Mouse (Mus musculus): Measurements from ENCODE around the gene Ube2o.

Gene Ube2o

DNA sequence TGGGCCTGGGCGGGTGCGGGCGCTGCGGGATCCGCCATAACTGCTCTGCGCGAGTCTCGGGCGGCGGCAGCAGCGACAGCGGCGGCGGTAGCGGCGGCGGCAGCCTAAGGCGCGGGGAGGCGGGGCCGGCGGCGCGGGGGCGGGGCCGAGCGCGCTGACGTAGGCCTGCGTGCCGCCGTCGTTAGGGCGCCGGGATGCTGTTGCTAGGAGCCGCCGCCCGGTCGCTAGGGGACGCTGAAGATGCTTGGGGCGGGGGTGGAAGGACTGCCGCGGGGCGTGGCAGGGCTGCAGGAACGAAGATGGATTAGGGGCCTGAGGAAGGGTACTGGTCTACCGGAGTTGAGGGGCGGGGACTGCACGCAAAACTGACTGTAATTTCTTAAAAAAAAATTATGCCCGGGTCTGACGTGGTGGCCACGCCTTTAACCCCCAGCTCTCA, at the start of gene Ube2o:
Ube2o (minus strand) TSS at position 72 of the 439 bp plus-strand sequence.
- DNase-seq (ENCODE audit: low spot score in 2 of 2), result peak; percentile 82 to 91

DNA sequence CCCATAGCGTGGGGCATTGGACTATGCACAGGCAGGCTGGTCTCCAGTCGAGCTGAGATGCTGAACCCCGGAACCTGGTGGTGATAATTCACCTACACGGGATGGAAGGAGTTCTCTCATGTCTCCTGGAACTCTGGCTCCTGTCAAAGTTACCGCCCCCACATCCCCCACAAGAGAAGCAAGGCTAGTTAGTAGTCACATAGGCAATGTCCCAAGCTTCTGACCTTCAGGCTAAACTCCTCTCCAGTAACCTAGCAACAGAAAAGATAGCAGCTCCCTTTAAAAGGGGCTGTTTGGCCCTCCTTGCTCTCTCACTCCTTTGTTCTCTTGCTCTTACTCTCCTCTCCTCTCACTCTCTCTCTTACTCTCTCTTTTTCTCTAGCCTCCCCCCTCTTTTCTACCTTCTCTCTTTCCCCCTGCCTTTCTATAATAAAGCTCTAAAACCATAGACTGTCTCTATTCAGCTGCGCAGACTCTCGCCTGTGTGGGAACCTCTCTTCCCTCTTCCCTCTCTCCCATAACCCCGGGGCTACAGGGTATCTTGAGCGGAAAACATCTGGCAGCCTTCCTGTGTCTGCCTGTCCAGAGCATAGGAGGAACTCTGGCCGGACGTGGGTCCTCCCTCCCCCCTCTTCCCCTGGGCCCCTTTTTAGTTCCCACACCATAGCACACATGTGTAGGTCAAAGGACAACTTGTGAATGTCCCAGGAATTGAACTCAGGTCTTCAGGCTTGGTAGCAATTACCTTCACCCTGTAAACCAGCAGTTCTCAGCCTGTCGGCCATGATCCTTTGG, 49.1 kb upstream of the Ube2o start:
- no peak for DNase-seq (ENCODE audit: low spot score in 2 of 2)

DNA sequence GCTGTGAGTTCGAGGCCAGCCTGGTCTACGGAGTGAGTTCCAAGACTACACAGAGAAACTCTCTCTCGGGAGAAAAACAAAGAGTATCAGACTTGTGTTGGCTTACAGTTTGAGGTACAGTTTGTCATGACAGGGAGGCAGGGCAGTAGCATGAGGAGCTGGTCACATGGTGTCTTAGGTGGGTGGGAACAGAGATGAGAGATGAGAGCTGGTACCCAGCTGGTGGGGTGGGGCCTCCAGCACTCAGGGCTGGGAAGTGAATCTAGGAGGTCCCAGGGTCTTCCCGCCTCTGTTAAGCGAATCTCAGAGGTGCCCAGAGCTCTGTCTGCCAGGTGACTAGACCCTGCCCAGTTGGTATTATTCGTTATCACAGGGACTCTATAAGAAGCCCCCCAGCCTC, 48.2 kb upstream of the Ube2o start:
- no peak for DNase-seq (ENCODE audit: low spot score in 2 of 2)

DNA sequence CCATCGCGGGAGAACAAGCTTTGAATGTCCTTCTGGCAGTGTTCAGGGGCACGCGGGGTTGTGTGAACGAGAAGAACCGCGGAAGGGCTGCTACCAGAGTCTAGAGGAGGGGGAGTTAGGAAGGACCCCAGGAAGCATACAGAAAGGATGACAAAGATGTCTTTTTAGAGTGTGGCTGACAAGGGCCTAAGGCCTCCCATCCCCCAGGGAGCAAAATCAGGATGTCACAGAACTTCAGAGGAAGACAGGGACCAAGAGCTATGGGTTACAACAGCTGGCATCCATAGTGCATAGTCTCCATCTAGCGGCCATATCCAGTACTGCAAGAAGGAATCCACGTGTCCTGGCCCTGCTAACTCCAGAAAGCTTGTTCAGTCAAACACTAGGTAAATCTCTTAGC, 47.5 kb upstream of the Ube2o start:
- peak; percentile 69 to 87 for DNase-seq (ENCODE audit: low spot score in 2 of 2)

DNA sequence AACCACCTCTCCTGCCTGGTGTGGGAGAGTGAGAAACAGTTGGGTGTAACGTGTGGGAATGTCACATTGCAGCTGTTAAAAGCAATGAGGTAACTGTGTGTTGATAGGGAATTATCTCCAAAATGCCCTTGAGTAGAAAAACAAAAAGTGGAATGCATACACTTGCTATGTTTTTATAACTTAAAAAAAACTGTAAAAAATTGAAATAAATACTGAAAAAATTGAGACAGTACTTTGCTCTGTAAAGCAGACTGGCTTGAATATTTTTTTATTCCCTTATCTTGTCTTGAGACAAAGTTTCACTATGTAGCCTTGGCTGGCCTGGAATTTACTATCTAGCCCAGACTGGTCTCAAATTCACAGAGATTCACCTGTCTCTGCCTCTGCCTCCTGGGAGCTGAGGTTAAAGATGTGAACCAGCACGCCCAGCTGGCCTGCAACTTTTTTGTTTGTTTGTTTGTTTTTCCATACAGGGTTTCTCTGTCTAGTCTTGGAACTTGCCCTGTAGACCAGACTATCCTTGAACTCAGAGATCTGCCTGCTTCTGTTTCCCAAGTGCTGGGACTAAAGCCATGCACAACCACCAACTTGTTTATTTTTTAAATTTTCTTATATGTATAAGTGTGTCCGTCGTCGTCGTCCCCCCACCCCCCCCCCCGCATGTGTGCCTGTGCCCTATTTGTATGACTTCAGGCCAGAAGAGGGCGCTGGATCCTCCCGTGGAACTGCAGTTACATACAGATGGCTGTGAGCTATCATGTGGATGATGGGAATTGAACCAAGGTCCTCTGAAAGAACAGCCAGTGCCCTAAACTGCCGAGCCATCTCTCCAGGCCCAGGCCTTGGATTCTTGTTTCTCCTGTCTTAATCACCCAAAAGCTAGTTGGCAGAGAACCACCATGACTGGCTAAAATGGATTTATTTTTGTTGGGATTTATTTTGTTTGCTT, 46.1 kb upstream of the Ube2o start:
- DNase-seq (ENCODE audit: low spot score in 2 of 2), result peak in 1 of 2 experiments; percentile 42

DNA sequence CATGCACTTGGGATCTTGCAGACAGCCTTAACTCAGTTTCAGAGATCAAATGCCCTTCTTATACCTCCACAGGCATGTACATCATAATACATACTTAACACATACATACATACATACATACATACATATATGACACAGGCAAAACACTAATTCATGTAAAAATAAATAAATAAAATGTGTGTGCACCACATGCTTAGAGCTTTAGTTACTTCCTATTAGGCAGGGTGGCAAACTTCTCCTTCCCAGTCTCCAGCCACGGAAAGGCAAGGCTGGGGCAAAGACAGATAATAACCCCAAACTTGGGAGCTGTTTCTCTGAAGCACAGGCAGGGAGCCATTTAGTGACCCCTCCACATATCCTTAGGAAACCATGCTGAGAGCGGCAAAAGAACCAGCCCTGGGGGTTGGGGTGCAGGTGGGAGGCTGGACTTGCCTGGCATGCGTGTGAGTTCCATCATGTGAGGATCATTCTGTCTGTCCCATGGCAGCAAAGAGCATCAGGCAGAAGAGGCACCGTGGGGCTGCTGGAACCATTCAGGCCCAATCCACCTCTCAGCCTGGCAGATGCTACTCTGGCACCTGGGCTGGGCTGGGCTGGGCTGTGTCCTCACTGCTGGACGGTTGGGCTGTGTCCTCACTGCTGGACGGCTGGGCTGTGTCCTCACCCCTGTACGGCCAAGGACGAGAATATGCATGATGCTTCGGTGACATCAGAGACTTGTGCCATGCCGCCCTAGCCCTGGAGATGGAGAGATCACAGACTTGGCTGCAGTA, 45.2 kb upstream of the Ube2o start, which contains the start of gene Rhbdf2:
Rhbdf2 (minus strand) TSS at position 721 of the 773 bp plus-strand sequence.
- no peak for DNase-seq (ENCODE audit: low spot score in 2 of 2)

DNA sequence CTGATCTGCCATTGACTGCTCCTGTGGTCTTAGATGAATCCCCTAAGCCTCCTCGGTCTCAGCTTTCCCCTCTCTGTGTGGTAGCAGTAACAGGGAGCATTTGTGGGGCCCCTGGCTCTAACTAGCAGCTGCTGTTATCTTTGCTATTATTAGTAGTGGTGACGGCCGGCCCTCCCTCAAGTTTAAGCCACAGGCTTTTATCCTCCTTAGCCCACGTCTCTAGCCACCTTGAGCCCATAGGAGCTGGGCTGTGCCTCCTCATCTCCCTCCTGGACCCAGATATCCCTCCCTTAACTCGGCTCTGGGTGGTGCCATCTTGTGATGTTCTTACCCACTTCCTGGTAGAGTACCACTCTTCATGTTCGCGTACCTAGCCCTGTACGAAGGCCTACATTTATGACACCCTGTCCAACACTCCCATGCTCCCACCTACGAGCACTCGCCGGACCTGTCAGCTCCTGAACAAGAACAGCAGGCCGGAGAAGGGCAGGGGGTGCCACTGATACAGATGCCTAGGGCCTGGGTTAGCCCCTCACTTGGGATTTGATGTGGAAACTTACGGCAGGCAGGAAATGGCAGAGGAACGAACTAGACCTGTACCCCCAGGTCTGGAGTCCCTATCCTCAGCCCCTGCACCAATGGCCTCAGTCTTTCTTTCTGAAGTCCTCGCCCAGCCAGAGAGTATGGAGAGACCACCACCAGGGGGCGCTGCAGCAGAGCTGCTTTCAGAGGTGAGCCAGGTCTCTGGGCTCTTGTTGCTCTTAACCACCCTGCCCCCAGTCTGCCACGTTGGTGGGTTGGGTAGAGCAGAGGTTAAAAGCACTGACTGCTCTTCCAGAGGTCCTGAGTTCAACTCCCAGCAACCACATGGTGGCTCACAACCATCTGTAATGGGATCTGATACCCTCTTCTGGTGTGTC, 44.1 kb upstream of the Ube2o start:
- peak; percentile 39 to 70 for DNase-seq (ENCODE audit: low spot score in 2 of 2)

DNA sequence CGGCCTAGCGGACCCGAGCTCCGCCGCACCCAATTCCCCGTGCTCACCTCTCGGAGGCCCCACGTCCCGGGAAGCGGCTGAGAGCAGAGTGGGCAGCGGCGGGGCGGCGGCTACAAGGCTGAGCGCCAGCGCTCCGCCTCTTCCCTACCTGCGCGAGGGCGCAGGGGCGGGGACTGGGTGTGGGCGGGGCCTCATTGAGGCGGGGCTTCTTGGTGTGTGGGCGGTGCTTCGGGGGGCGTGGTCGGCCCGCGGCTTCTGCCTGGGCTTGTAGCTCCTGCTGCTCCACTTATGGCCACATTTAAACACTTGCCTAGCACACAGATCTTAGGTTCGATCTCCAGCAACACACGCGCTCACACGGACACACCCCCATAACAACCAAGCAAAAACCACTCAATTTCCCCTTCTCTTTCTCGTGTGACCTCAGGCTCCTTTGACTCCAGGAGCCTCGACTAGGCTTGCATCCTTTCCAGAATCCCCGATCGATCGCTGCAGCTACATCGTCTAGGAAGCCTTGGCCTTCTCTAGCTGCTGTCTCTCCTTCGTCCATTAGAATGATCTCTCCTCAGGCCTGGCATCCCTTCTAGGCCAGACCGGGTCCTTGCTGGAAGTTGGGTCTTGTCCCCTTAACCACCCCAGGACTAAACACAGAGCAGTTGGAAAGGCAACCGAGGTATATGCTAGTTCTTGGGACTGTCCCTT, 43.0 kb upstream of the Ube2o start:
- DNase-seq (ENCODE audit: low spot score in 2 of 2), result peak; percentile 58 to 83

DNA sequence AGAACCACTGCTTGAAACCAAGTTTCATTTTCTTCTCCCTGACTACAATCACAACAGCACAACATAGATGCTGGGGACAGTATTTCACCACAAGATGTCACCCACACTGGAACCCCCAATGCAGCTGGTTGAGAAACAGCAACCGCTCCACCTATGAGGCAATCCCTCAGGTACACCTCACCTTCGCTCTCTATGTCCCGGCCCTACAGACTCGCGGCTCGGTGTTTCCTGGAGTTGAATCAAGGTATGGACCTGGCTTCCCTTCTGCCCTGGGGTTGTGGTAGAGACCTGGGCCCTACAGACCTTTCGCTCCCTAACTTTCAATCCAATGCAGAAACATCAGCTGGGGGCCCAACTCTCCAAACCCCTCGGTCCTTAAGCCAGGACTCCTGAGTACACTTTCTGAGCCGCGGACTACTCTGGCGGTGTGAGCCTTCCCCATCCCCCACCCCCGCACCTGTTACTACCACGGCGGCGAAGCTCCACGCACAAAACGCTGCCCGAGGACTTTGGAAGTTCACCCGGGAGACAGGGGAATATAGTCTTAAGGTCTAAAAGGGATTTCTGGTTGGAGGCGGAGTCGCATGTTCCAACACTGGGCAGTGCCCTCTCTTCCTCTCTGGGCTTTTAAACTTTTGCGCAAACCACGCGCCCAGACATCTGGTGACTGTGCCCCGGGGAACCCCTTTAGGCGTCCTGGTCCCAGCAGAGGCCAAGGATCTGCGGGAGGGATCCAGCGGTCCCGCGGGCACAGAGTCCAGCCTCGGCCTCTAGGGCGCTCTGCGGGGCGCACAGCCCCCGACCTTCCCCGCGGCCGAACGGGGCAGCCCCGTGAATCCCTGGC, 42.3 kb upstream of the Ube2o start:
- DNase-seq (ENCODE audit: low spot score in 2 of 2), result no peak

DNA sequence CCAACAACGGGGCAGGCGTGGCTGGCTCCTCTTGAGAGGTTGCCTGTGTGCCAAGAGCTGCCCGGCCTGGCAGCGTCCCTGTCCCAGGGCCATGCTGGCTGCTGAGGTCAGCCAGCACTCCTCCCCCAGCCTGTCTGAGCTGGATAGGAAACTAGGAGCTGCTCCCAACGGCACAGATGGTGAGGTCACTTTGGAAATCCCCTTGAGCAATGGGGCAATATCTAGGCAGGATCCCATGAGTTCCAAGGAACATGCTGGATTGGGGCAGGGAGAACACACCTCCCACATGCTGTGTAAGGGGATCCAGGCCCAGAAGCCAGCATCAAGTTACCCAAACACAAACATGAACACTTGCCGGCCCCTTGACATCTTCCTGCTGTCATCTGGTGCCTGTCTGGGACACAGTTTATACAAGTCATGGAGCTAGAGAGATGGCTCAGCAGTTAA, 40.0 kb upstream of the Ube2o start:
- no peak for DNase-seq (ENCODE audit: low spot score in 2 of 2)

DNA sequence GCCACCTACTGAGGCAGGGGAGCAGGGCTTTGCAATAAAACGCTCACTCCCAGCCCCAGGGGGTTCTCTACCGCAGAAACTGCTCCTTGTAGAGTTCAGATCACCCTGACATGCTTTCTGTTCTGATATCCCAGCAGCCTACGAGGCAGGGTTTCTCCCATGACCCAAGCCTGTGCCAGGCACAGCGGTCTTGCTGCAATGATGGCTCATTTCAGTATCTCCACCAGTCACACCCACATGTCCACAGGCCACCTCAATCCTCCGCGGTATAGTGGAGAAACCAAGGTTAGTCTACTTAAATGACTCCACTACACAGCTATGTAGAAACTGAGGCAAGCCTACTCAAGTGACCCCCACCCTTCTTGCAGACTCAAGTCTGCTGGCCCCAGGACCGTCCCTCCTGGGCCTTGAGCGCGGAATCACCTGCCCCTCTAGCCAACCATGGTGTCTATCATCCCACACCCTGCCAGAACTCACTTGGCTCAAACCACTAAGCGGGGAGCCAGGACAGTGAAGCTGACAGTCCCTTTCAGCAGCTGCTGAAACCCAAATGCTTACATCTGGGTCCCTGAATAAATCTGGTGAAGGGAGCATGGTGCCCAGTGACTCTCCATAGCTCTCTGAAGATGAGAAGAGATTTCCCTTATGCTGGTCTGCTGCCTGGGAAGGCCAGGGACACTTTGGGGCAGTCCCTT, 39.5 kb upstream of the Ube2o start:
- no peak for DNase-seq (ENCODE audit: low spot score in 2 of 2)

DNA sequence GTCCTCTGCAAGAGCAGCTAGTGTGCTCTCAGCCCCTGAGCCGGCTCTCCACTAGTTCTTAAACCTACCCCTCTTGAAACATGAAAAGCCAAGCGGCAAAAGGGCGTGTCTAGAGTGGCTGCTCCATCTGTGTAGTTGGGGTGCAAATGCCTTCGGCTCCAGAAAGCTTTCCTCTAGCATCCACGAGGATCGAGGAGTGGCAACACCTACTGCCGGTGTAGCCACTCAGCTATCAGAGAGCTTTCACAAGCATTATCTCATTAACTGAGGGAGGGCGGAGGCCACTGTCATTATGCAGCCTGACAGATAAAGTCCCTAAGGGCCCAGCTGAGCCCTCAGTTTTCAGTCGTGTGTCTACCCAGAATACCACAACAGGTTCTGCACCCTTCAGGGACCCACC, 38.8 kb upstream of the Ube2o start:
- DNase-seq (ENCODE audit: low spot score in 2 of 2), result no peak

DNA sequence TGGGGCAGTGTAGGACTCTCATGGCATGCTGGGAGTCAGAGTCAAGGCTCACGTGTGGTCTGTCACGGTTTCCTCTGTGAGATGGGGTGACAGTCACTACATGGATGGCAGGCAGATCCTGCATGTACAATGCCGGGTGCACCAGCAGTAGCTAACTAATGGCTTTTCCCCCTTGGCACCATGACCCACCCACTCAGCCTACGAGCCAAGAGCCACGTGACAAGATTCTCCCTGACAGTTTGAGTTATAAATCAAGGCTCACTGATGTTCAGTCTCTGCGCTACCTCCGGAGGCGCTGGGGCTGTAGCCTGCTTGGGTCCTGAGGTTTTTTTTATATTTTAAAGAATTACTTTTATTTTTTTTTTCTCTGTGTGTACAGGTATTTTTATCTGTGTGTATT, 38.3 kb upstream of the Ube2o start:
- no peak for DNase-seq (ENCODE audit: low spot score in 2 of 2)

DNA sequence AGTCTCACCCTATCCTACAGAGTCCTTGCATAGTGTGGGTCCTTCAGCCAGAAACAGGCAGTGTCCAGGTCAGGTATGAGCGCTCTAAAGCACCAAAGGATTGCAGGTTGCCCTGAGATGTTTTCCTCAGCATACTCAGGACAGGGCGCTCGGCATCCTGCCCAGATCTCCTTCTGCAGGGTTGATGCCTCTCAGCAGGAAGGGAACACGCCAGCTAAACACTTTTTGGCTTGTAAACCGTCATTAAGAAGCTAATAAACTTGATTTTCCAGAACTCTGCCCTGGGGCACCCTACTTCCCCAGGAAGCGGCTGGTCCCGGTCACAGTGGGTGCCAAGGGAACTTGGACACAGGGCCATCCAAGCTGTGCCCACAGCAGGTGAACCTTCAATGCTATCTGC, 37.9 kb upstream of the Ube2o start:
- no peak for DNase-seq (ENCODE audit: low spot score in 2 of 2)

DNA sequence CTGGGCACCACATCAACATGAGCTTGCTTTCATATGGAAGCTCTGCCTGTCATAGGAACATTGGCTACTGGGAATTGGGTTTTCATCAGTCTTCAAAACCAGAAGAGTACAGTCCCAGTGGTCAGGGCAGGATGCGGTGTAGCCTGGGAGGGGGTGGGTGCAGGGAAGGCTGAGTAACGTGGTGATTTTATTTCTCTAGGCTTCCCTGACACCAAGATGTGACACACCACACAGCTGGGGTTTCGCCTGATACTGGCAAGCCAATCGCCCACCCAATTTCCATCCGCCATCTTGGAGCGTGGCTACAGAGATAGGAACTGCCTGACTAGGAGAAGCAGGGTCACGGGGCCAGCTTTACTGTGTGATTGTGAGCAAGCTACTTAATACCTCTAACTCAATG, 37.4 kb upstream of the Ube2o start:
- DNase-seq (ENCODE audit: low spot score in 2 of 2), result no peak

DNA sequence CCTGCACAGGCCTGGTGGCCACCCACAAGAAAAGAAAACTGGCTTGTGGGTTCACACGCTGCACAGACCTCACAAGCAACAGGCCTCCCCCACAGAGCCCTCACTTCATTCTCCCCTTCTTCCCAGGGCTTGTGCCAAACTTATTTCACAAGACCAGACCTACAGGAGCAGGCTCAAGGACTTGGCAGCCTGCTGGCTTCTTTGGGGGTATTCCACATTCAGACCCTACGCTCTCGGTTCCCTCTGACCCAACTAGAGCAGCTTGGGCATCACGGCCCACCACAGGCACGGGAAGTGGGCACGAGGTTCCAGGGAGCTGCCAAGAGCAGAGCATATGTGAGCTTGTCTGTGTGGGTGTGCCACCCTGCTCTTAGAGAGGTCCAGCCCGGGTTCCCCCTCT, 36.4 kb upstream of the Ube2o start:
- no peak for DNase-seq (ENCODE audit: low spot score in 2 of 2)

DNA sequence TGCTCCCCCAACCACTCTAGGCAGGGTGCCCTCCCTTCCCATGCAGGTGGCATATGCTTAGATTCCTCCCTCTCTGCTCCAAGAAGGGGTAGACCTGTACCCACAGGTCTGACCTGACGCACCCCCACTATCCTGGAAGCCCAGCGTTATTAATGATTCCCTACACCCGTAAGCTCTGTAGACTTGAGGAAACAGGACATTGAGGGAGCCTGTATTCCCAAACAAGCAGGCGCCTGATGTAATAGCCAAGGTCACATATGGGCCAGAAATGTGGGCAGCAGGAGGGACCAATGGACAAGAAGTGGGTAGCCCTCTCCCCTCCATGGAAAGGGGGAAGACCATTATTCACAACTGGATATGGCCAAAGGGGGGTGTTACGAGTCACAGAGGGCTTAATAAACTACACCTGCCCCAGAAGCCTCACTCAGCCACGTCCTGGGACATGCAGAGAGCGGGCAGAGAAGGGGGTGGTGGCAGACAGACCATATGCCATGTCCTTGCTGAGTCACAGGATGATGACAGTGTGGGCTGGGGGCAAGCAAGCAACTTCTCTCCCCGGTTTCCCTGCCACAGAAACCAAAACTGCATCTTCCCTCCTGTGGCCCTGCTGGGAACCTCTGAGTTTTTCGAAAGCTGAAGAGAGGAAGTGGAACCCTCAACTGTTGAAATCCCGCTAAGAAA, 35.3 kb upstream of the Ube2o start:
- no peak for DNase-seq (ENCODE audit: low spot score in 2 of 2)
